Mouse (Mus musculus): ENCODE measurements around the gene Fhad1.

GRCm38 (mm10) chr4:141958614-141959375, 56.1 kb downstream of the Fhad1 start:
- no peak for TF ChIP-seq CTCF (IDR thresholded peaks at IDR 0.05; ENCODE audit: control insufficient read depth, insufficient read depth, low read length)
- peak; percentile 39; the same call in 1 of the 2 replicates for TF ChIP-seq POLR2A (IDR thresholded peaks at IDR 0.05; ENCODE audit: borderline replicate concordance, control insufficient read depth, low read depth, low read length)

Data from bone marrow, adult 2 months (tissue).